Mouse (Mus musculus) spleen, postnatal 36 days (tissue): ENCODE measurements around the gene Tmem184a.

Source experiments
- DNase-seq, 2 experiments: peaks; one replicate each; pipeline ENCODE4 v3.0.0; 2022; ENCODE audit warnings: low spot score in 2 of 2, mixed read lengths in 1 of 2

Gene Tmem184a

DNA sequence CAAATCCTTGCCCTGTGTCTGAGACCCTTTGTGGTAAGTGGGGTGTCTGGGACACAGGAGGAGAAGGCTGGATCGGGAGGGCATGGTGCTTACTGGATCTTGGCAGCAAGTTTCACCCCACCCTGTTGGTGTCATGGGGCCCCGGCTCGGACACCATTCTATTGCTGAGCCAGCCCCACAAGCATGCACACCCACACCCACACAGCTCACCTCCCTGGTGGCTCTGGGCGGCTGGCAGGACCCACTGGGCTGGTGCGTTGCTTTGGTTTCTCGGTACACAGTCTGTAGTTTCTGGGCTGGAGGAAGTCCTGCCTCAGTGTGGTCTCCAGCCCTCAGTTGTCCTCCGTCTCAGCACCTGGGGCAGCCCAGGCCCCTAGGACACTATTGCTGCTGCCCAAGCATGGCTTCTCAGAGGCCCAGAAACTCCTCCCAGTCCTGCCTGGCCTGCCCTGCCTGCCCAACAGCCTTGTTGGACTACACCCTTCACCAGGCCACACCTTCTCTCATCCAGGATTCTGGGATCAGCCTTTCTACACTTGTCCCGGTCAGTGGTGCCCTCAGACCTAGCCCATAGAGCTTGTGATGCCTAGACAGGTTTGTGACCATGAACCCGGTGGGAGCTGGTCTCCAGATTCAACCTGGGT is at the start of gene Tmem184a:
Gene Tmem184a (minus strand): TSS at position 380 of the 644 bp plus-strand sequence.
- DNase-seq: no peak

DNA sequence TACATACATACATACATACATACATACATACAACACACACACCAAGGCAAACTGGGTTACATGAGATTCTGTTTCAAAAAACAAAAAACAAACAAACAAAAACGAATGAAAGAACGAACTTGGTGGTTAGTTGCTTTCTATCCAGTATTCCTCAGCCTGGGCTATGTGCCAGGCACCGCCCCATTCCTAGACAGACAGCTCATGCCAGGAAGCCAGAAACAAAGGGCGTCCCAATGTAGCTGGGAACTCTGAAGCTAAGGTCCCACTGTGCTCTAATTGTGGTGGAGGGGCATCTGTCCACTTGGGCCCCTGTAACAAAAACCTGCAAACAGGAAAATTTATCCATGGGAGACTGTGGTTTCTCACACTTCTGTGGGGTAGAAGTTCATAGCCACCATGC is 43.0 kb upstream of the Tmem184a start:
- no peak for DNase-seq

DNA sequence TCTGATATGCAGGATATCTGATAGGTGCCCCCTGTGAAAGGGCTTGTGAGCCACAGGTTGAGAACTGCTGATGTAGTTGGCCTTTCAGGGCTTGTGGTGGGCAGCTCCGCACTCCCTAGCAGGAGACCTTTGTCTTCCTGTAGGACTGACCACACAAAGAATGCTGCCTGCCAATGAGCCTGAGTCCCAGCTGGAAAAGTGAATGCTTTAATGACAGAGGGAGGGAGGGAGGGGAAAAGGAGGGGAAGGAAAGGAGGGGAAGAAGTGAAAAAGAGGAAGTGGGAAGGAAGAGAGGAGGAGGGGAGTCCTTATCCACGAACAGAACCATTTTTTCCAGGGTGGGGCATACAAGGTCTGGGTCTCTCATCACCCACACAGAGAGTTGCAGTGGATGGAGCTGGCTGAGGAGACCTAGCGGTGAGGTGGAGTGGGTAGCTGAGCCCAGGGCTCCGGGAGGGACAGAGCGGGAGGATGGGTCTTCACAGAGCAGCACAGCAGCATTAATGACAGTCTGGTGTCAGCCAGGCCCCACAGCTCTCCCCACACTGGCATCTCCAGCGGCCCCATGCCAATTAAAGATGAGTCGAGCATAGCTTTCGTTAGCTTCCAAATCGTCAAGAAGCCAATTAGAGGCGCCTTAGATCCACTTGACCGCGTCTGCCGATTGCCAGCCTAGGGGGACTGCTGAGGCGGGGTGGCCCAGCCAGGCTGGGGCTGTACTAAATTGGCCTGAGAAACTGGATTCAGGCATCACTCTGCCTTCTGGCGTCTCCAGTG is 40.8 kb upstream of the Tmem184a start:
- DNase-seq: no peak

DNA sequence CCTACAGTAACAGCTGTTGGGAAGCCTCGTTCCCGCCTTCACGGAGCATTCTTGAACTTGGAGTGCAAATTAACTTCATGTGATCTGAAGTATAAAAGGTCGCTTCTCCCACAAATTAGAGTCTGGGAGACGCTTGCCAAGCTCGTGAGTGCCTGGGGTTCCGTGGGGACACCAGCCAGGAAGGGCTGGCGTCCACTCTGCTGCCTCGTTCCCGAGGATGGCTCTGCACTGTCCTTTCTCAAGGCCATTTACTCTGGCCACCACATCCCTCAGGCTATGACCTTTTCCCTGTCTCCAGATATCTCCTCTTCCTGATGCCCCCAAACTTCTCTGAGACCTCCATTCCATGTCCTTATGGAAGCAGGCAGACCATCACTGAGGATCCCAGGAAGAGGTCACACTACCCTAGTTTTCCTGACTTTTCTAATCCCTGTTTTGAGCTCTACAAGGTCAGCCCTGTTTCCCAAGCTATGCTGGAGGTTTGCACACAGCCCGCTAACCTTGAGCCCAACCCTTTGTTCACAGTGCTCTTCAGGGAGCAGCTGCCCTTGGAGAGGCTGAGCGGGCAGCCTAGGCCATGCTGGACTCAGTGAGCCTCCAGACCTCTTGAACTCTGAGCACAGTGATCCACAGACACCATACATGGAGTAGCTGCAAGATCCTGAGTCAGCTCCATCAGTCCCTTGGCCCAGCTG is 30.1 kb upstream of the Tmem184a start:
- no peak for DNase-seq

DNA sequence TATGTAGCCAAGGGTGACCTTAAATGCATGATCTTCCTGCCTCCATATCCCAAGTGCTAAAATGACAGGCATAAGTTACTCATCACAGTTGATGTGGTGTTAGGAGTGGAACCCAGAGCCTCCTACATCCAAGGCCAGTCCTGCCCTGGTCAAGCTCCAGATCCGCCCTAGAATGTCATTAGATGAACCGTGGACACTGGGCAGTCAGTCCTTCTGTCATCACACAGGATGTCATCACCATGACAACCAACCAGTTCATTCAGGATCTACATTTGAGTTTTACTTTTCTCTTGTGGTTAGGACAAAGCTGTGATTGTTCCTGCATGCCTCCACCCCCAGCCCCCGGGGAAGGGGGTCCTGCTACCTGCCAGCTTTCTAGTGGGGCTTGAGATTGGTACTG is 19.4 kb upstream of the Tmem184a start:
- no peak for DNase-seq

DNA sequence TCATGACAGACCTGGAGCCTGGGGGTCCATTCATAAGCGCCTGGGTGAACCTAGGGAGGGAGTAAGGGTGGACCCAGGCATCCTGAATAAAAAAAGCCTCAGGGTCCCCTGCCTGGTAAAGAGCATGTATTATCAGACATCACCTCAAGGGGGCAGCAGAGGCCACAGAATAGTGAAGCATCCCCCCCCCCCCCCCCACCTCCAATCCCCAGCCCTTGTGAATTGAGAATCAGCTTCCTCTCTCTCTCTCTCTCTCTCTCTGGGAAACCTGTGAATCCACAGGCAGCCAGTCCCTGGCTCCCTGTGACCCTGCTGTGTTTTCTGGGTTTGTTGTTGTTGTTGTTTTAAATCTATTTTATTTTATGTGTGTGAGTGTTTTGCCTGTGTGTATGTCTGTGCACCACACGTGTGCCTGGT is 18.8 kb upstream of the Tmem184a start:
- peak; percentile 20 to 51 for DNase-seq

DNA sequence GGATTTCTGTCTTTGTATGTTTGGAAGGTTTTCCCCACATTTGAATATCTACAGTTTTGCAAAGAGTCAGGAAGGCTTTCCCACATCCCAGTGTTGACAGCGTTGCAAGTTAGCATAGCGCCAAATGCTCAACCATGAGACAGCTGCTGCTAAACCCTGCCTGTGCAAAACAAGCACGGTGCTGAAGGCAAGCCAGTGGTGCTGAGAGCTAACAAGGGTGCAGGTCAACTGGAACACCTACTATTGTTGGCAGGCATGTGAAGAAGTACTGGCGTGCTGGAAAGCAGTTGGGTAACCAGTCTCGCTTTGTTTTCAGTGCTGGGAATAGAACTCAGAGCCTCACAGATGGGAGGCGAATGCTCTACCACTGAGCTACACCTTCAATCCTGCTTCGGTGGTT is 16.0 kb upstream of the Tmem184a start:
- DNase-seq: no peak

DNA sequence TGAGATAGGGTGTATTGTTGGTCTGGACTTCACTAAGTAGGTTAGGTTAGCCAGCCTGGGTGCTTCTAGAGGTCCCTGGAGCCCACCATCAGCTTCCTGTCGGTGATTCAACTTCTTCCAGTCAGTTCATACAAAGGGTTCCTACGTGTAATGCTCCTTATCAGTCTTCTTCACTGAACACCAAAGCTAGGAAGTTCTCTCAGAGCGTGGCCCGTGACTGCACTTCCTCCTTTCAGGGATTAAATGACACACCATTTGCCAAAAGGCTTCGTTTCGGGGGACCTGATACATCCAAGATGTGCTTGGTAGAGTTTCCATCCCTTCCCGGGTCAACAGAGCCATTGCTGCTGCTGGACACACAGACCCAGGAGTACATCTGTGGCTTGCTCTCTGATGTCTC is 12.4 kb upstream of the Tmem184a start:
- no peak for DNase-seq

DNA sequence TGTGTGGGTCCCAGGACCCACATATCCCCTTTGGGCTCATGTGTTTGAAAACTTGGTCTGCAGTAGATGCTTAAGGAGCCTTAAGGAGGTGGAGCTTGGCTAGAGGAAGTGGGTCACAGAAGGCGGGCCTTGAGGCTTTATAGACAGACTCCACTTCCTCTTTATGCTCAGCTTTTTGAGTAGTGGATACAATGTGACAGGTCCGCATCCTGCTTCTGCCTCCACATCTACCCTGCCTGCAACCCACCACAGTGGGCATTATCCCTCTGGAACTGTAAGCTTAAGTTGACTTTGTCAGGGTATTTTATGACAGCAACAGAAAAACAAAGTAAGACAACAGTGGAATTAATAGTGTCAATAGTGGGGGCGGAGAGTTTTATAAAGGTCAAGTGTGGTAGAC is 11.0 kb upstream of the Tmem184a start:
- peak; percentile 73 to 76 for DNase-seq

DNA sequence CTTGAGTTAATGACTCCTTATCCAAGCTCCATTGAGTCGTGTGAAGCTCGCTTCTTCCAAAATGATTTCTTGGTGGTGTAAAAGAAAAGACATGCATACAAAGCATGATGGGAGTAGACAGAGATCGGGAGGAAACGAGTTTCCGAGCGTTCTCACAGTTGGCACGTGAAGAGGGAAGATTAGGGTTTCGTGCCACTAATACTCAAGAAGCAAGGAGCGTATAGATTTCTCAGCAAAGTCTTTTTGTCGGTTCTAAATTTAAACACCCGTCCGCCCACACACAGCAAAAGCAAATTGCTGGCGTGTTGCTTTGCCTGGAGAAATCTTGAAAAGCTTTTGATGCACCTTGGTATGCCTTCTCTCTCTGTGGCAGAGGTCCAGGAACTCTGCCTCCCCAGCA is 9.7 kb upstream of the Tmem184a start:
- no peak for DNase-seq

DNA sequence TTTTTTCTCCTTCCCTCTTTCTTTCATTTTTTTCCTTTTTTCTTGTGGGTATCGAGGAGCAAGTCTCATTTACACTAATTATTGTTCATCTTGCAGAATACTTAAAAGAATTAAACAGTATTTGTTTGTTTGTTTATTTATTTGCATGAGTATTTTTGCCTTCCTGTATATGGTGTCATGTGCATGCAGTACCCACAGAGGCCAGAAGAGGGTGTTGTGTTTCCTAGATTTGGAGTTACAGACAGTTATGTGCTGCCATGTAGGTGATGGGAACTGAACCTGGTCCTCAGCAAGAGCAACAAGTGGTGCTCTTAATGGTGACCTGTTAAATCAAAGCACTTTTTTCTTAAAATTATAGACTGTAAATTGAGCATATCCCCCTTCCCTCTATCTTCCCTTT is 7.9 kb upstream of the Tmem184a start:
- no peak for DNase-seq

DNA sequence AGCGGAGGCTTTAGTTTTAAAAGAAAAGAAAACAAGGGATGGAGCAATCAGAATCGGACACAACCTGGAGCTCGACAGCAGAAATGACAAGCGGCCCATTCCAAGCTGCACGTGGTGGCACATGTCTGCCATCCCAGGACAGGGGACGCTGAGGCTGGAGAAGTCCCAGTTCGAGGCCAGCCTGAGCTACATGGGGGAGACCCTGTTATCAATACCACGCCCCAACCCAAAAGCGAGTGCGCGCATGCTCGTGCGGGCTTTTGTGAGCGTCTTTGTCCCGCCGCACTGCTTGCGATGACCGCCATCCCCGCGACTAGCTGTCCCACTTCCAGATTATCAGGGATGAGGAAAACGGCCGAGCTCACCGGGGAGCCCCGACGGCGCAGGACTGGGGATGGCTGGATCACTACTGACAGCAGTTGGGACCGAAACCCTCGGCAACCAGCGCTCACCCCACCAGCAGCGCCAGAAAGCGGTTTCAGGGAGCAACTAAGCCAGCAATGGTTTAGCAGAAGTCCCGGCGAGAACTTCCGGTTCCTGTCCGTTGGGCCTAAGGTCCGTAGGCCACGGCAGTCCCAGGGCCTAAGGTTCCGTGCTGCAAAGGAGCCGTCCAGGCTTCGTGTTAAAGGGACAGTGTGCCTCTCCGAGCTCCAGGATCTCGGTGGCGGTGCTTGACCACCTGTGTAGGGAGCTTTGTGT is 6.8 kb upstream of the Tmem184a start, which contains the start of the genes Gm26938 and Psmg3:
Gene Gm26938 (minus strand): TSS at position 51 of the 699 bp plus-strand sequence.
Gene Psmg3 (minus strand): TSS at position 529 of the 699 bp plus-strand sequence.
- DNase-seq: peak; percentile 80 to 82

DNA sequence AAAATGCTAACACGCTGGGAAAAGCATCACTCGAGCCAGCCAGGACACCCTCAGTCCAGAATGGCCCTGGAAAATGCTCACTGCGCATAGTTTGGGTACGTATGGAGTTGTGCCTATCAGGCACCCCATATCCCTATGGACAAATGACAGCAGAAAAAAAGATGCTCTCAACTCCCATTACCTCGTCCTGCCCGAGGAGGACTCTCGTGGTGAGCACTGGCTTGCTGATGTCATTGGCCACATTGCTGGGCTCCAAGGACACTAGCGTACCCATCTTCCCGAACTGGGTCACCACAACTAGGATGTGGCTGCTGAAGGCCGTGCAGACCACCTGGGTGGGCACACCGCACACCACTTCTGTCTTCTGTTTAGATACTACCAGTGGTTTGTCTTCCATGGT is 6.2 kb upstream of the Tmem184a start:
- DNase-seq: no peak

DNA sequence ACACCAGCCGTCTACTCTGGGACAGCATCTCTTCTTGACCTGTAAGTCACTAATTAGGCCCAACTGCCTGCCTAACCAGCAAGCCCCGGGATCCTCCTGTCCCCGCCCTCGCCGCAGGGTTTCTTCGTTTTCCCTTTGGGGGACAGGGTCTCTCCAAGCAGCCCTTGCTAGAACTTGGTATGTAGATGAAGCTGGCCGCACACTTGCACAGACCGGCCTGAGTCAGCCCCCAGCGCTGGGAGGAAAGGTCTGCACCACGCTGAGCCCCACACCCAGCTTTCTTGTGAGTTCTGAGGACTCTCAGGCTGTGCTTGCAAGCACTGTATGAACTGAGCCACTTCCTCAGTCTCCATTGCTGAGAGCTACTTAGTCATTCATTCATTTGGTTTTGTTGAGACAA is 4.8 kb upstream of the Tmem184a start:
- DNase-seq: no peak

DNA sequence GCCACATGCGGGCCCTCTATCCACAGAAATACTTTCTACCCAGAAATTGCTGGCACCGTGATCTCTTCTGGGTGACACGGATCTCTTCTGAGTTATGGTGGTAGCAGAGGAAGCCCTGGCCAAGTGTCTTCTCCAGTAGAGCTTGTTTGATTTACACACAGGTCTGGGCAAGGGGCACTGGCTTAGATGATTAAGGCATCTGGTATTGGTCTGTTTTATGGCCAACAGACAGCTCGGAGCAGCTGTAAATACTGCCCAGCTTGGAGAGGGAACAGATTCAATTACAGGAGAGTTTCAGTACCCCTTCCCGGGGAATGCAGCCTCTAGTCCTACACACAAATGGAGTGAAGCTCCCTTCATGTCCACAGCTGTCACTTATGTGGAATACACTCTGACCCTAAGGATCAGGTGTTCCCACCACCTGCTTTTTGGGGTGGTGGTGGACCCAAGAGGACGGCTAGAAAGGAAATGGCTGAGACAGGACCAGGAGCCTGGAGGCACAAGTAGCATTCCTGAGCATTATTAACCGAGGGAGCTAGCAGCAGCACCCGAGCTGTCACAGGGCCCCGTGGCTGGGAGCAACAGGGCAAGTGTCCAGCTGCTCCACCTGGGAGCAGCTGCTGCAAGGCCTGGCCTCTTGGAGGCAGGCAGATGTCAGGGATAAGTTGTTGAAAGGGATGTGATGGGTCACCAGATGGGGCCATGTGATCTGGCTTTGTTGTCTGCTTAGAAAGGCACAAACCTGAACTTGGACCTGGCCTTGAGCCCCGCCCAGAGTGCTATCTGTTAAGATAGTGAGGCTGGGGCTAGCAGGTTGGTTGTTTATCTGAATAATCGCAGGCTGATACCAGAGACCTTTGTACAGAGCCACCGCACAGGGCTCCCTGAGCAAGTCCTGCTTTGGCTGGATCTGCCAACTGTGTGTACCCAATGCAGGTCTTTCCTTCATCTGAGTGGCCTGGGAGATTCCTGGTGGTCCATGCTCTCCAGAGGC is 2.0 kb upstream of the Tmem184a start:
- DNase-seq: no peak

DNA sequence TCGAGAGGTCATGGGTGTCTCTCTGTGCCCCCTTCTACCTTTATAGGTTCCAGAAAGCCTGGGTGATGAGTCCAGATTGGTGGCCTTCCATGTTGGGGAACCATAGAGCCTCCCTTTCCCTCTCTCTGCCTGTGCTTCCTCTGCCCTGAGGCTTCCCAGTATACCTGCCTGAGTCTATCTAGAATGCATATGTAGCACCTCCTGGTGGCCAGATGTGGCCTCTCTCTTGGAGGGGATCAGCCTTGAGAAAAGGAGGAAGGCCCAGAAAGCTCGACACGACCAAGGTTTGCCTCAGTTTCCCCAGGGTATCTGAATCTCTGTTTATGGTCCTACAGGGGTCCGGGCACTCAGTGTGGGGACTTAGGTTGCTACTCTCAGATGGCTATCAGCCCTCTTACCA is 916 bp downstream of the Tmem184a start:
- DNase-seq: peak; percentile 48 to 66

DNA sequence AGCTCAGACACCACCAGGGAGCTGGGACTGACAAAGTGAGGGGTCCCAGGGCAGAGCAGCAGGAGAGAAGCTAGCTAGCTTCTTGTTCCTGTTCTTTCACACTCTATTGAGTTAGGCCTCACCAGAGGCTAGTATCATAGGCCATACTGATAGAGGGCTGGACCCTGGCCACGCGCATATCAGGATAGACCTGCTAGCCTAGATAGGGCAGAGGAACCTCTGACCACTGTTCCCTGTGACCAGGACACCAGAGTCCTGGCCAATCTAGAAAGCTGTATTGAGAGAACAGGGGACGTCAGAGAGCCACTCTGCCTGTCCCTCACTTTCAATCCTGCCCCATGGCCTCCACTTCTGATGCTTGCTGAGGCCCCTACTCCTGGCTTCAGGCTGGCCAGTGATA is 1.7 kb downstream of the Tmem184a start:
- peak in 1 of 2 experiments; percentile 51 for DNase-seq

DNA sequence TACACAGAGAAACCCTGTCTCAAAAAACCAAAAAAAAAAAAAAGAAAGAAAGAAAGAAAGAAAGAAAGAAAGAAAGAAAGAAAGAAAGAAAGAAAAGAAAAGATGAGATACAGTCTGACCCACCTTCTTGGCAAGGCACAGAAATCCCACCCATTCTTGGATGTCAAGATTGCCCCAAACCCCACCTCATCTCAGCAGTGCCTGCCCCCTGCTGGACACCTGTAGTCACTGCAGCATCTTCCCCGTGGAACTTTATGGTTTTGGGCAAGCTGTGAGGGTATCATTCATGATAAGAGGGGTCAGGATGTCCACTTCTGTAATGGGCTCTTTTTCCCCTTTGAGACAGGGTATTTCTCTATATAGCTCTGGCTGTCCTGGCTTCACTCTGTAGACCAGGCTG is 2.4 kb downstream of the Tmem184a start:
- DNase-seq: no peak

DNA sequence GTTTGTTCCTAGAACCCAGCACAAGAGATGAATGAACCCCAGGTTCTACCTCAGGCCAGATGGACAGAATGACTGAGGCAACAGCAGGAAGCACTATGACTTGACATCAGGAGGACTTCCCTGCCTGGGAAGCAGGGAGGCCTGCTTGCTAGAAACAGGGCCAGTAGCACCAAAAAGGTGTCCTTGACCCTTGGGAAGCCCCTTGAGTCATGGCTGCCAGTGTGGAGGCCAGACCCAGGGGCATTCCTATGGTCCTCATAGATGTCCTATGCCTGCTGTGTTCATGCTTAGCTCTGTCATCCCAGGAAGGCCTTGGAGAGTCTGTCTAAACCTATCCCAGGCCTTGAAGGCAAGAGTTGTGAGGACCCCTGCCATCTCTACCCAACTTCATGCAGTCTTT is 3.3 kb downstream of the Tmem184a start:
- DNase-seq: no peak

DNA sequence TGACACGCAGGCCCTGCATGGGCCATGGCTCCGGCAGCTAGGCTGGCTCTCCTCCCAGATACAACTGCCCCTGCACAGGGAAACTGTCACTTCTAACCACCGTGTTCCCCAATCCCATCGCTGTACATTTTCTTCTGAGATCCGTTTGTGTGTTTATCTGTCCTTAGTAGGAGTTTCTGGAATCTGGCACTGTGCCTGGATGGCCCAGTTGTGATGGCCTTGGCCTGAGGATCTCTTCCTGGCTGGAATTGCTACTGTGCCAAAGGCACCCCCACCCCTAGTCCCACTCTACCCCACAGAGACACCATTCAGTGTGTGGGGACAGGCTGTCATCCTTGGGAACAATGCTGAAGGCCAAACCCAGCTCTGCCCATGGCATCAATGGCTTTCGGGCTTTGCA is 3.8 kb downstream of the Tmem184a start:
- DNase-seq: no peak

DNA sequence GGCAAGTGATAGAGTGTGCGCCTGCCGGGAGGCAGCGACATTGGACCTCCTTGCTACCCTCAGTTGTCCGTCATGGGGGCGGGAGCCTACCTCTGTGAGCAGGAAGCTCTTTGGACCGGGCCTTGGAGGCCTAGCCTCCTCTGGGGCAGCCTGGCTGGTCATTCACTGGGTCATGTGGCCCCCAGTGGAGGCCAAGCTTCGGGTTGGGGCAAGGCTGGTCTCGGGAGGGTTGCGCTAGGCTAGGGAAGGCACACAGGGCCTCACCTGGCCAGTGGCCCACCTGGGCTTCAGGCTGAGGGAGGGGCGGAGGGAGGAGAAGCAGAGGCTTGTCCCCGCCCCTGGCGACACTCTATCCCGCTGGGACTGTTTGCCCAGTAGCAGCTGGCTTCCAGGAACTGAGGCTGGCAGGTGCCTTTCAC is 5.7 kb downstream of the Tmem184a start:
- no peak for DNase-seq
